Mouse (Mus musculus): ENCODE measurements around the gene 4933417A18Rik. TPM values are rescaled to one million over a fixed set of nuclear protein-coding genes. Genes with fewer than 3 reads are reported as not detected.
"Not testable (repeated sequence)": the region's sequence is repeated elsewhere in the genome, so short reads cannot be mapped to it uniquely, and the experiment has no call there.

The 4933417A18Rik gene
- polyA plus RNA-seq, 1 experiment, result not detected

- H3K4me1 ChIP-seq (ENCODE audit: control insufficient read depth, insufficient read depth, low read length), result no peaks in the 10 kb centered on the region
- no peak overlapping the region for H3K27ac ChIP-seq (ENCODE audit: insufficient read depth, low read length)
- TF ChIP-seq POLR2A (IDR thresholded peaks at IDR 0.05; ENCODE audit: extremely low read depth, insufficient read depth, low read length), result no peak
- peak; percentile 15; the same call in 1 of the 2 replicates for TF ChIP-seq CTCF (IDR thresholded peaks at IDR 0.05; ENCODE audit: extremely low read depth, insufficient read depth, low read length)
- no peak overlapping the region for H3K4me3 ChIP-seq (ENCODE audit: insufficient read depth, low read length)
These were observed 48.9 kb downstream of the 4933417A18Rik start for GRCm38 (mm10) chr13:34973149-34973548.

- Histone ChIP-seq H3K27ac (ENCODE audit: insufficient read depth, low read length) (no peak overlapping the region), H3K4me3 (ENCODE audit: insufficient read depth, low read length) (no peak overlapping the region), H3K4me1 (ENCODE audit: control insufficient read depth, insufficient read depth, low read length) (no peaks in the 10 kb centered on the region)
- TF ChIP-seq CTCF (IDR thresholded peaks at IDR 0.05; ENCODE audit: extremely low read depth, insufficient read depth, low read length), result no peak
- no peak for TF ChIP-seq POLR2A (IDR thresholded peaks at IDR 0.05; ENCODE audit: extremely low read depth, insufficient read depth, low read length)
These were observed 49.6 kb downstream of the 4933417A18Rik start for GRCm38 (mm10) chr13:34973770-34974169.

- no peak overlapping the region for H3K27ac ChIP-seq (ENCODE audit: insufficient read depth, low read length)
- H3K4me1 ChIP-seq (ENCODE audit: control insufficient read depth, insufficient read depth, low read length), result no peaks in the 10 kb centered on the region
- no peak for TF ChIP-seq POLR2A (IDR thresholded peaks at IDR 0.05; ENCODE audit: extremely low read depth, insufficient read depth, low read length)
- no peak for TF ChIP-seq CTCF (IDR thresholded peaks at IDR 0.05; ENCODE audit: extremely low read depth, insufficient read depth, low read length)
- no peak overlapping the region for H3K4me3 ChIP-seq (ENCODE audit: insufficient read depth, low read length)
These were observed 51.9 kb downstream of the 4933417A18Rik start for GRCm38 (mm10) chr13:34976116-34976515.

GRCm38 (mm10) chr13:34977410-34977809 lies 53.2 kb downstream of the 4933417A18Rik start:
- no peak overlapping the region for H3K4me3 ChIP-seq (ENCODE audit: insufficient read depth, low read length)
- TF ChIP-seq POLR2A (IDR thresholded peaks at IDR 0.05; ENCODE audit: extremely low read depth, insufficient read depth, low read length) (no peak), CTCF (IDR thresholded peaks at IDR 0.05; ENCODE audit: extremely low read depth, insufficient read depth, low read length) (no peak)
- H3K27ac ChIP-seq (ENCODE audit: insufficient read depth, low read length), result no peak overlapping the region
- no peaks in the 10 kb centered on the region for H3K4me1 ChIP-seq (ENCODE audit: control insufficient read depth, insufficient read depth, low read length)

- not testable (repeated sequence) for H3K4me3 ChIP-seq (ENCODE audit: insufficient read depth, low read length); H3K27ac ChIP-seq (ENCODE audit: insufficient read depth, low read length)
These were observed 54.4 kb downstream of the 4933417A18Rik start for GRCm38 (mm10) chr13:34978635-34979034.

GRCm38 (mm10) chr13:34983479-34983878 lies 59.3 kb downstream of the 4933417A18Rik start:
- not testable (repeated sequence) for H3K27ac ChIP-seq (ENCODE audit: insufficient read depth, low read length); H3K4me3 ChIP-seq (ENCODE audit: insufficient read depth, low read length); H3K4me1 ChIP-seq (ENCODE audit: control insufficient read depth, insufficient read depth, low read length)

More at GRCm38 (mm10) chr13:34978635-34979034, 54.4 kb downstream of the 4933417A18Rik start:
- H3K4me1 ChIP-seq (ENCODE audit: control insufficient read depth, insufficient read depth, low read length), result not testable (repeated sequence)

GRCm38 (mm10) chr13:34991581-34992273 lies 67.5 kb downstream of the 4933417A18Rik start:
- no peaks in the 10 kb centered on the region; the same call in 1 of the 2 replicates for H3K4me1 ChIP-seq (ENCODE audit: control insufficient read depth, insufficient read depth, low read length)
- TF ChIP-seq CTCF (IDR thresholded peaks at IDR 0.05; ENCODE audit: extremely low read depth, insufficient read depth, low read length) (no peak), POLR2A (IDR thresholded peaks at IDR 0.05; ENCODE audit: extremely low read depth, insufficient read depth, low read length) (no peak)
- H3K27ac ChIP-seq (ENCODE audit: insufficient read depth, low read length), result no peak overlapping the region
- H3K4me3 ChIP-seq (ENCODE audit: insufficient read depth, low read length), result no peak overlapping the region

- TF ChIP-seq POLR2A (IDR thresholded peaks at IDR 0.05; ENCODE audit: extremely low read depth, insufficient read depth, low read length) (no peak), CTCF (IDR thresholded peaks at IDR 0.05; ENCODE audit: extremely low read depth, insufficient read depth, low read length) (no peak)
- no peaks in the 10 kb centered on the region; the same call in 1 of the 2 replicates for H3K4me1 ChIP-seq (ENCODE audit: control insufficient read depth, insufficient read depth, low read length)
- H3K27ac ChIP-seq (ENCODE audit: insufficient read depth, low read length), result no peak overlapping the region
- H3K4me3 ChIP-seq (ENCODE audit: insufficient read depth, low read length), result peak overlapping the region; percentile 81
These were observed 68.9 kb downstream of the 4933417A18Rik start for GRCm38 (mm10) chr13:34993085-34993484.

GRCm38 (mm10) chr13:34993595-34993982 lies 69.4 kb downstream of the 4933417A18Rik start:
- TF ChIP-seq POLR2A (IDR thresholded peaks at IDR 0.05; ENCODE audit: extremely low read depth, insufficient read depth, low read length), result no peak
- TF ChIP-seq CTCF (IDR thresholded peaks at IDR 0.05; ENCODE audit: extremely low read depth, insufficient read depth, low read length), result no peak
- no peaks in the 10 kb centered on the region; the same call in 1 of the 2 replicates for H3K4me1 ChIP-seq (ENCODE audit: control insufficient read depth, insufficient read depth, low read length)
- H3K4me3 ChIP-seq (ENCODE audit: insufficient read depth, low read length), result peak overlapping the region; percentile 81
- H3K27ac ChIP-seq (ENCODE audit: insufficient read depth, low read length), result peak overlapping the region; percentile 94

GRCm38 (mm10) chr13:34993983-34994811 lies 70.0 kb downstream of the 4933417A18Rik start:
- peak overlapping the region; percentile 81 for H3K4me3 ChIP-seq (ENCODE audit: insufficient read depth, low read length)
- H3K27ac ChIP-seq (ENCODE audit: insufficient read depth, low read length), result peak overlapping the region; percentile 94

More at GRCm38 (mm10) chr13:34993983-34994811, 70.0 kb downstream of the 4933417A18Rik start:
- TF ChIP-seq POLR2A (IDR thresholded peaks at IDR 0.05; ENCODE audit: extremely low read depth, insufficient read depth, low read length), result peak; percentile 56
- no peak for TF ChIP-seq CTCF (IDR thresholded peaks at IDR 0.05; ENCODE audit: extremely low read depth, insufficient read depth, low read length)
- H3K4me1 ChIP-seq (ENCODE audit: control insufficient read depth, insufficient read depth, low read length), result no peaks in the 10 kb centered on the region; the same call in 1 of the 2 replicates

All from cortical plate, adult 2 months (tissue).